Mouse (Mus musculus): ENCODE data around the gene Zswim8.

GRCm38 (mm10) chr14:20686576-20686975 lies 20.8 kb upstream of the Zswim8 start:
- TF ChIP-seq CTCF (conservative IDR thresholded peaks at IDR 0.05; ENCODE audit: insufficient read depth, insufficient read length, low read depth, low read length) (no peak), POLR2A (IDR thresholded peaks at IDR 0.05; ENCODE audit: low read depth, low read length) (no peak)
